Comparison of ENCODE assay signal across 10 mouse cellular contexts in the genomic region with DNA sequence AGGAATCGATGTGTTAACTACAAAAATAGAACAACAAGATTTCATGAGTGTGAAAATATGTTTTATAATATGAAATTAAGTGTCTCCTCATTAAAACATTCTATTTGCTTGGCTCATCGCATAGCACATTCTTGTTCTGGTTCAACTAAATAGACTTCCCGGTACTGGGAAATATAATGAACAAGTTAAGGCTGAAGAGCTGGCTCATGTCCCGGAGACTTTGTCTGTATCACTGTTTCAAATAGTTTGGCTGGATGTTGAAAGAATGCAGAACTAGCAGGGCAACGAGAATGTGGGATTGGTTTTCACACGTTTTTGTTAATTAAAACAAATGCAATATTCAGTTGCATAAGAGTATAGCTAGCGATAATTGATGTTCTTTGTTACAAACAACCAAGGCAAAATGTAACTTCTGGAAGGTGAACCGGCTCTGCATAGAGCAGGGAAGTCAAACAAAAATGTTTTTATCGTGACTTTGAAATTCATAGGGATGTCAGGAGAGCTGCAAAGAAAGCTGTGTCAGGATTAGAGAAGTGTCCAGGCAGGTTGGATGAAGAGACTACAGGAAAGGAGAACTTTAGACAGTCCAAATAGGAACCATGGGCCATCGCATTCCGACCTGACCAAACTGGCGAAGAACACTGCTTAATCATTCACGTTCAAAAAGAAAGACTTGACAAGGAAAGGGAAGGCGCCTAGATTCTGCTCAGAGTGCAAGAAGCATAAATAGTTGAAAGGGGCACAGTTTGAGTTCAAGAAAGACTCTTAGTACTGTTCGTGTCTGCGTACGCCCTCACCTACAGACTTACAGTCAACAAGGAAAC. TPM values are rescaled to one million over a fixed set of nuclear protein-coding genes. Genes with fewer than 3 reads are reported as not detected.
DNase-seq lines count a peak whose midpoint lies in the region; ATAC-seq and TF ChIP-seq lines count a peak whose summit lies in the region.
"Had no signal": no experiment of that assay in that cellular context is flagged by ENCODE, and none has a peak within 500 bp of the region (broad histone marks: within the 10 kb centered on the region; RNA-seq: fewer than 3 reads in every experiment).

No protein-coding gene starts in this region.

- 0 out of 2 replicates have a peak overlapping the region, but pooled peaks have one; percentile 7 for H3K4me2 ChIP-seq in heart, embryonic 16.5 days (ENCODE audit: low read depth, low read length)
- no peak overlapping the region for H3K4me2 ChIP-seq in kidney, postnatal 0 days (ENCODE audit: low read length)

- H3K27me3 ChIP-seq in heart, embryonic 16.5 days (ENCODE audit: control insufficient read depth, insufficient read depth, low read length) = no peaks in the 10 kb centered on the region
- no peaks in the 10 kb centered on the region for H3K27me3 ChIP-seq in heart, adult 2 months (ENCODE audit: control insufficient read depth, insufficient read depth, low read length)
- H3K27me3 ChIP-seq in spleen, adult 2 months (ENCODE audit: control insufficient read depth, insufficient read depth, low read length) = no peaks in the 10 kb centered on the region
- H3K27me3 ChIP-seq in kidney, postnatal 0 days (ENCODE audit: insufficient read depth, low read length) = no peaks in the 10 kb centered on the region

- no peak for DNase-seq in heart, adult 2 months
- no peak for DNase-seq in spleen, adult 2 months (ENCODE audit: low read depth in 1 of 2, low spot score in 2 of 2)
- DNase-seq in spleen, postnatal 36 days (ENCODE audit: low spot score in 2 of 2) = no peak
- peak; percentile 59 for DNase-seq in kidney, postnatal 0 days (ENCODE audit: low spot score)
- DNase-seq in cerebellum, adult 8-10 months = no peak
- no peak for DNase-seq in ovary, postnatal 14 days (ENCODE audit: low spot score)
- DNase-seq: gastrocnemius, postnatal 36 days; thymus, adult 18-20 months had no signal

- no peak for TF ChIP-seq EP300 in heart, adult 2 months (IDR thresholded peaks at IDR 0.05; ENCODE audit: insufficient read depth, low read depth, low read length)

- intact Hi-C loops in heart, adult 2 months (cut with DNase I) = no loop called here

- H3K79me2 ChIP-seq in heart, adult 2 months (replicated peaks; ENCODE audit: control insufficient read depth, insufficient read depth, low read length) = no peaks in the 10 kb centered on the region; the same call in 1 of the 2 replicates

- WGBS in heart, embryonic 16.5 days = 56% methylated on average over 17 of the region's 17 CpGs
- WGBS in heart, adult 2 months = 53% methylated on average over 17 of the region's 17 CpGs
- 85% methylated on average over 17 of the region's 17 CpGs for WGBS in spleen, adult 2 months
- WGBS in kidney, postnatal 0 days = 66% methylated on average over 17 of the region's 17 CpGs

- H3K36me3 ChIP-seq in heart, embryonic 16.5 days (ENCODE audit: control insufficient read depth, insufficient read depth) = 0 out of 2 replicates have a peak, but pooled peaks cover 3% of the 10 kb centered on the region
- peaks cover 23% of the 10 kb centered on the region for H3K36me3 ChIP-seq in heart, adult 2 months (ENCODE audit: control insufficient read depth, insufficient read depth, low read length)
- no peaks in the 10 kb centered on the region for H3K36me3 ChIP-seq in spleen, adult 2 months (ENCODE audit: control insufficient read depth, insufficient read depth, low read length)
- H3K36me3 ChIP-seq in kidney, postnatal 0 days (ENCODE audit: insufficient read depth, low read length) = no peaks in the 10 kb centered on the region

- H3K9me3 ChIP-seq in heart, embryonic 16.5 days (replicated peaks; ENCODE audit: control insufficient read depth, low read length) = no peaks in the 10 kb centered on the region
- no peaks in the 10 kb centered on the region for H3K9me3 ChIP-seq in kidney, postnatal 0 days (replicated peaks; ENCODE audit: low read length)

- H3K4me1 ChIP-seq in heart, embryonic 16.5 days (ENCODE audit: control insufficient read depth, insufficient read depth, low read length) = peaks cover 13% of the 10 kb centered on the region
- peaks cover 4% of the 10 kb centered on the region for H3K4me1 ChIP-seq in heart, adult 2 months (ENCODE audit: control insufficient read depth, insufficient read depth, low read length)
- no peaks in the 10 kb centered on the region for H3K4me1 ChIP-seq in spleen, adult 2 months (ENCODE audit: control insufficient read depth, insufficient read depth, insufficient read length)
- 0 out of 2 replicates have a peak, but pooled peaks cover 6% of the 10 kb centered on the region for H3K4me1 ChIP-seq in kidney, postnatal 0 days (replicated peaks; ENCODE audit: insufficient read depth, low read length)

- H3K9ac ChIP-seq in heart, embryonic 16.5 days (ENCODE audit: low read length) = no peak overlapping the region
- H3K9ac ChIP-seq in heart, adult 2 months (ENCODE audit: low read depth, low read length) = no peak overlapping the region
- no peak overlapping the region for H3K9ac ChIP-seq in kidney, postnatal 0 days (ENCODE audit: low read depth, low read length)

- ATAC-seq in heart, embryonic 16.5 days (replicated peaks; ENCODE audit: extremely low read depth, insufficient read depth, low FRiP score) = peak; percentile 45; the same call in 1 of the 2 replicates
- ATAC-seq in kidney, postnatal 0 days (replicated peaks; ENCODE audit: low FRiP score, low read depth) = 0 out of 2 replicates have a peak, but pooled peaks have one; percentile 17
- ATAC-seq: activated CD4-positive, CD25-positive, alpha-beta regulatory T cell, adult 4 months had no signal

- TF ChIP-seq CTCF in heart, adult 2 months (IDR thresholded peaks at IDR 0.05) = no peak
- TF ChIP-seq CTCF in spleen, adult 2 months (IDR thresholded peaks at IDR 0.05; ENCODE audit: extremely low read depth, insufficient read depth, insufficient read length, insufficient replicate concordance) = no peak
- no peak for TF ChIP-seq CTCF in kidney, postnatal 0 days (IDR thresholded peaks at IDR 0.05; ENCODE audit: low read depth)

- no peak overlapping the region for H3K4me3 ChIP-seq in heart, embryonic 16.5 days (ENCODE audit: low read length)
- H3K4me3 ChIP-seq in heart, adult 2 months = no peak overlapping the region
- H3K4me3 ChIP-seq in spleen, adult 2 months (ENCODE audit: extremely low read depth, insufficient read depth, insufficient read length) = no peak overlapping the region
- H3K4me3 ChIP-seq in kidney, postnatal 0 days (replicated peaks; ENCODE audit: low read depth, low read length) = no peak overlapping the region

- no peak for TF ChIP-seq POLR2A in heart, adult 2 months (IDR thresholded peaks at IDR 0.05; ENCODE audit: insufficient read depth, low read depth, low read length)
- TF ChIP-seq POLR2A in spleen, adult 2 months (IDR thresholded peaks at IDR 0.05; ENCODE audit: low read depth, low read length) = no peak

- H3K27ac ChIP-seq in heart, embryonic 16.5 days (ENCODE audit: low read length) = peak overlapping the region; percentile 82
- H3K27ac ChIP-seq in heart, adult 2 months = no peak overlapping the region
- peak overlapping the region; percentile 28; the same call in 1 of the 2 replicates for H3K27ac ChIP-seq in spleen, adult 2 months (ENCODE audit: insufficient read depth, low read length)
- peak overlapping the region; percentile 54; the same call in 1 of the 2 replicates for H3K27ac ChIP-seq in kidney, postnatal 0 days

RNA-seq across cellular contexts. Expression of gene Pelo, which starts 58.6 kb away (rescaled TPM):
- polyA plus RNA-seq in heart, embryonic 16.5 days (2015; fragmentation: Nextera tagmentation; extraction: Ambion mirVana) = 6.5 and 6.9 TPM in 2 replicates
- 10 to 100 TPM; 15.6 to 18.0 TPM for total RNA-seq in heart, adult 2 months (2021)
- 16.1 and 16.5 TPM in 2 replicates for polyA plus RNA-seq in heart, adult 2 months (2012; rRNA removed)
- 17.3 and 19.9 TPM in 2 replicates for polyA plus RNA-seq in spleen, adult 2 months (2012; rRNA removed)
- 8.4 and 9.9 TPM in 2 replicates for polyA plus RNA-seq in kidney, postnatal 0 days (2015; fragmentation: Nextera tagmentation; extraction: Ambion mirVana)
